Mouse (Mus musculus): ENCODE data around the gene Rcan1.

Rcan1 gene

DNA sequence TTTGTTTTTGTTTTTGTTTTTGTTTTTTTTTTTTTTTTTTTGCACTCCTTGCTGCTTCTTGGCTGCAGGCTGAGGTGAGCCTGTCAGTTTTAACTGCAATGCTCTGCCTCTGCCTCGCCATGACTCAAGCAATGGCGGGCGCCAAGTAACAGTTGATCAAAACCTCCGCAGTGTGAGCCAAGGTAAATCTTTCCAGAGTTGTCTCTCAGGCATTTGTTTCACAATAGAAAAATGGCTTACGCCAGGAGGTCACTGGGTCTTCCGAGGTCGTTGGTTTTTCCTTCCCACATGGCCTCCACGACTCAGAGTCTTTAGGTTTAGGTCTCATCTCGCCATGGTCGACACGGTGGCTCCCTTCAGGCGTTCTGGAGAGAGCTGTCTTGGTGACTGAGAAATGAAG, 117.4 kb downstream of the Rcan1 start:
- DNase-seq (ENCODE audit: low spot score in 2 of 2) = no peak

DNA sequence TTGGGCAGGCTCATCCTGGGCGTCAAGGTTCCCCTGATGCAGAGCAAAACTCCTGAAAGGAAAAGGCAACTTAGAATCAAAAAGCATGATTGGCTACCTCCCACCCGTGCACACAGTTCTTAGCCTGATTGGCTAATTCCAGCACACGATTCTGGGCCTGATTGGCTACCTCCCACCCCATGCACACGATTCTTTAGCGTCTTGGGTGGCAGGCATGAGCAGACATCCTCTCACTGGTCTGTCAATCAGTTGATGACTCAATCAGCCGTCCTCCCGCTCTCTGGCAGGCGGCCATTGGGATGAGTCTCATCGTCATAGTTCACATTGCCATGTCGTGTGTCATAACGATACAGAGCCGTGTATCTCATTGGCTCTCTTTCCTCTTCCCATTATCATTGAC, 121.7 kb downstream of the Rcan1 start:
- no peak for DNase-seq (ENCODE audit: low spot score in 2 of 2)

DNA sequence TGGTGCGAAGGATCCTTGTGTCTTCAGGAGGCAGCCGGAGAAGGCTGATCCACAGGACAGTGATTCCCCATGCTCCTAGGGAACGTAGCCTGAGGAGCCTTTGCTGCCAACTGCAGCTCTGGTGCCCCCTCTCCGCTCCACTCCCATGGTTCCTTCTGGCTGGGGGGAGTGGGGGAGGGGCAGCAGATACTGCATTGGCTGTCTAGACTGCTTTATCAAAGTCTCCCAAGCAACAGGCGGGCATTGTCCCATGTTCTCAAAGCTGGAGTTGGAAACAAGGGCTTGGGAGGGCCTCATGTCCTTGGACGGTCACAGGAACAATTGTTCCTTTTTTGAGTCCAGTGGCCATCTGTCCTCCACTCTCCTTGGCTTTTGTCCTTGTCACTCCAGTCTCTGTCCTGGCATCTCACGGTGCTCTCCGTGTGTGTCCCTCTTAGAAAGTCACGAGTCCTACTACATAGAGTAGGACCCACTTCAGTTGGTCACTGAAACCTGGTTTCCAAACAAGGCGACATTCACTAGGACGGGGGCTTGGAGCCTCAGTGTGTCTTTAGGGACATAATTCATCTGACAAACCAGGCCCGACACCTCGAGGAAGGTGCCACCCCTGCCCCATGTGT, 124.3 kb downstream of the Rcan1 start:
- no peak for DNase-seq (ENCODE audit: low spot score in 2 of 2)

DNA sequence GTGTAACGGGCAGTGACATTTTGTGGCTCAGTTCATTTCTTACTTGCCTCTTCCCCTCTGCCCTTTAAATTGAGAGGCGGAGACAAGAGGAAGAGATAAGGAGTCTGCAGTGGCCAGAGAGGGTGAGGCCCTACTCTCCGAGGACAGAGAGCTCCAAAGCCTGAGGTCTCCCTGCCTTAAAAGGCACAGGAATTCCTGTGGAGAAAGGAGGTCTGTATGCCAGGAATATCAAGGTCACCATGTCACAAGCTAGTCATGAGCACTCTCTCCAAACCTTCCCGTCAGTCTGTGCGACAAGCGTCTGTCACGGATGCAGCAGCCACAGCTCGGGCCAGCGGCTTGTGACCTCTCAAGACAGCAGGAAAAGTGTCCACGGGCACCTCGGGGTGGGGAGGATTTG, 125.5 kb downstream of the Rcan1 start:
- DNase-seq (ENCODE audit: low spot score in 2 of 2) = no peak
